Mouse (Mus musculus): ENCODE measurements around the gene Hsd17b2. TPM values are rescaled to one million over a fixed set of nuclear protein-coding genes. Genes with fewer than 3 reads are reported as not detected.
A peak's percentile ranks its signal among the peaks of the same experiment; 100 is the strongest.

Hsd17b2 gene
- polyA plus RNA-seq, 1 experiment from 2014 or later = not detected

- no peaks in the 10 kb centered on the region for H3K36me3 ChIP-seq (ENCODE audit: control insufficient read depth, insufficient read depth, low read length)
- no peaks in the 10 kb centered on the region for H3K27me3 ChIP-seq (ENCODE audit: control insufficient read depth, insufficient read depth, low read length)
- 60% methylated on average over 2 of the region's 2 CpGs for WGBS
- no peak overlapping the region for H3K4me3 ChIP-seq (replicated peaks; ENCODE audit: low read depth, low read length)
- H3K27ac ChIP-seq (replicated peaks; ENCODE audit: low read depth, low read length) = no peak overlapping the region
- H3K9me3 ChIP-seq (ENCODE audit: control insufficient read depth, low read length) = no peaks in the 10 kb centered on the region
- H3K9ac ChIP-seq (replicated peaks; ENCODE audit: low read length) = no peak overlapping the region
- no peak for ATAC-seq (ENCODE audit: low FRiP score, low TSS enrichment)
- no peak overlapping the region for H3K4me2 ChIP-seq (ENCODE audit: low read length)
- H3K4me1 ChIP-seq (ENCODE audit: control insufficient read depth, insufficient read depth, low read length) = no peaks in the 10 kb centered on the region
- peak; percentile 77 for DNase-seq
Observed at GRCm38 (mm10) chr8:117772126-117772525, 70.4 kb downstream of the Hsd17b2 start.

GRCm38 (mm10) chr8:117772597-117772996 lies 70.9 kb downstream of the Hsd17b2 start:
- Histone ChIP-seq H3K4me1 (ENCODE audit: control insufficient read depth, insufficient read depth, low read length) (no peaks in the 10 kb centered on the region), H3K27me3 (ENCODE audit: control insufficient read depth, insufficient read depth, low read length) (no peaks in the 10 kb centered on the region), H3K9me3 (ENCODE audit: control insufficient read depth, low read length) (no peaks in the 10 kb centered on the region), H3K9ac (replicated peaks; ENCODE audit: low read length) (no peak overlapping the region), H3K36me3 (ENCODE audit: control insufficient read depth, insufficient read depth, low read length) (no peaks in the 10 kb centered on the region), H3K27ac (replicated peaks; ENCODE audit: low read depth, low read length) (no peak overlapping the region), H3K4me2 (ENCODE audit: low read length) (no peak overlapping the region), H3K4me3 (replicated peaks; ENCODE audit: low read depth, low read length) (no peak overlapping the region)
- WGBS = 53% methylated on average over 2 of the region's 2 CpGs
- DNase-seq (peak; percentile 22), ATAC-seq (ENCODE audit: low FRiP score, low TSS enrichment) (no peak)

GRCm38 (mm10) chr8:117775626-117776025 lies 73.9 kb downstream of the Hsd17b2 start:
- Histone ChIP-seq H3K36me3 (ENCODE audit: control insufficient read depth, insufficient read depth, low read length) (no peaks in the 10 kb centered on the region), H3K4me2 (ENCODE audit: low read length) (no peak overlapping the region), H3K4me3 (replicated peaks; ENCODE audit: low read depth, low read length) (no peak overlapping the region), H3K9ac (replicated peaks; ENCODE audit: low read length) (no peak overlapping the region), H3K27ac (replicated peaks; ENCODE audit: low read depth, low read length) (no peak overlapping the region), H3K4me1 (ENCODE audit: control insufficient read depth, insufficient read depth, low read length) (no peaks in the 10 kb centered on the region), H3K27me3 (ENCODE audit: control insufficient read depth, insufficient read depth, low read length) (no peaks in the 10 kb centered on the region), H3K9me3 (ENCODE audit: control insufficient read depth, low read length) (no peaks in the 10 kb centered on the region)
- DNase-seq = no peak
- ATAC-seq (ENCODE audit: low FRiP score, low TSS enrichment) = no peak
- 42% methylated on average over 10 of the region's 10 CpGs for WGBS

GRCm38 (mm10) chr8:117776075-117776474 lies 74.4 kb downstream of the Hsd17b2 start:
- Histone ChIP-seq H3K9ac (replicated peaks; ENCODE audit: low read length) (no peak overlapping the region), H3K36me3 (ENCODE audit: control insufficient read depth, insufficient read depth, low read length) (no peaks in the 10 kb centered on the region), H3K4me1 (ENCODE audit: control insufficient read depth, insufficient read depth, low read length) (no peaks in the 10 kb centered on the region), H3K27ac (replicated peaks; ENCODE audit: low read depth, low read length) (no peak overlapping the region), H3K4me3 (replicated peaks; ENCODE audit: low read depth, low read length) (no peak overlapping the region), H3K27me3 (ENCODE audit: control insufficient read depth, insufficient read depth, low read length) (no peaks in the 10 kb centered on the region), H3K9me3 (ENCODE audit: control insufficient read depth, low read length) (no peaks in the 10 kb centered on the region), H3K4me2 (ENCODE audit: low read length) (no peak overlapping the region)
- no peak for ATAC-seq (ENCODE audit: low FRiP score, low TSS enrichment)
- WGBS = 88% methylated on average over 10 of the region's 10 CpGs
- DNase-seq = no peak

- Histone ChIP-seq H3K9me3 (ENCODE audit: control insufficient read depth, low read length) (no peaks in the 10 kb centered on the region), H3K4me3 (replicated peaks; ENCODE audit: low read depth, low read length) (no peak overlapping the region), H3K4me2 (ENCODE audit: low read length) (no peak overlapping the region), H3K4me1 (ENCODE audit: control insufficient read depth, insufficient read depth, low read length) (no peaks in the 10 kb centered on the region), H3K36me3 (ENCODE audit: control insufficient read depth, insufficient read depth, low read length) (no peaks in the 10 kb centered on the region), H3K27ac (replicated peaks; ENCODE audit: low read depth, low read length) (no peak overlapping the region), H3K9ac (replicated peaks; ENCODE audit: low read length) (no peak overlapping the region), H3K27me3 (ENCODE audit: control insufficient read depth, insufficient read depth, low read length) (no peaks in the 10 kb centered on the region)
- no peak for ATAC-seq (ENCODE audit: low FRiP score, low TSS enrichment)
- 76% methylated on average over 11 of the region's 11 CpGs for WGBS
- DNase-seq = no peak
Observed at GRCm38 (mm10) chr8:117778531-117779322, 77.0 kb downstream of the Hsd17b2 start.

- H3K4me1 ChIP-seq (ENCODE audit: control insufficient read depth, insufficient read depth, low read length) = no peaks in the 10 kb centered on the region
- H3K27me3 ChIP-seq (ENCODE audit: control insufficient read depth, insufficient read depth, low read length) = no peaks in the 10 kb centered on the region
- H3K9ac ChIP-seq (replicated peaks; ENCODE audit: low read length) = no peak overlapping the region
- no peak overlapping the region for H3K4me2 ChIP-seq (ENCODE audit: low read length)
- H3K4me3 ChIP-seq (replicated peaks; ENCODE audit: low read depth, low read length) = no peak overlapping the region
- DNase-seq (peak; percentile 9), ATAC-seq (ENCODE audit: low FRiP score, low TSS enrichment) (no peak)
- H3K36me3 ChIP-seq (ENCODE audit: control insufficient read depth, insufficient read depth, low read length) = no peaks in the 10 kb centered on the region
- no peaks in the 10 kb centered on the region for H3K9me3 ChIP-seq (ENCODE audit: control insufficient read depth, low read length)
- no peak overlapping the region for H3K27ac ChIP-seq (replicated peaks; ENCODE audit: low read depth, low read length)
- 84% methylated on average over 6 of the region's 6 CpGs for WGBS
Observed at GRCm38 (mm10) chr8:117779344-117779743, 77.6 kb downstream of the Hsd17b2 start.

GRCm38 (mm10) chr8:117781375-117782129 lies 79.8 kb downstream of the Hsd17b2 start:
- ATAC-seq (ENCODE audit: low FRiP score, low TSS enrichment) = no peak
- 63% methylated on average over 6 of the region's 6 CpGs for WGBS
- Histone ChIP-seq H3K9me3 (ENCODE audit: control insufficient read depth, low read length) (no peaks in the 10 kb centered on the region), H3K36me3 (ENCODE audit: control insufficient read depth, insufficient read depth, low read length) (no peaks in the 10 kb centered on the region), H3K4me2 (ENCODE audit: low read length) (no peak overlapping the region), H3K9ac (replicated peaks; ENCODE audit: low read length) (no peak overlapping the region), H3K27me3 (ENCODE audit: control insufficient read depth, insufficient read depth, low read length) (no peaks in the 10 kb centered on the region), H3K4me1 (ENCODE audit: control insufficient read depth, insufficient read depth, low read length) (no peaks in the 10 kb centered on the region), H3K4me3 (replicated peaks; ENCODE audit: low read depth, low read length) (no peak overlapping the region), H3K27ac (replicated peaks; ENCODE audit: low read depth, low read length) (no peak overlapping the region)
- DNase-seq = no peak

- DNase-seq (no peak), ATAC-seq (ENCODE audit: low FRiP score, low TSS enrichment) (no peak)
- no peak overlapping the region for H3K4me3 ChIP-seq (replicated peaks; ENCODE audit: low read depth, low read length)
- H3K4me1 ChIP-seq (ENCODE audit: control insufficient read depth, insufficient read depth, low read length) = no peaks in the 10 kb centered on the region
- no peak overlapping the region for H3K27ac ChIP-seq (replicated peaks; ENCODE audit: low read depth, low read length)
- H3K36me3 ChIP-seq (ENCODE audit: control insufficient read depth, insufficient read depth, low read length) = peaks cover 5% of the 10 kb centered on the region; the same call in 1 of the 2 replicates
- peaks cover 5% of the 10 kb centered on the region; the same call in 1 of the 2 replicates for H3K9me3 ChIP-seq (ENCODE audit: control insufficient read depth, low read length)
- no peak overlapping the region for H3K4me2 ChIP-seq (ENCODE audit: low read length)
- H3K27me3 ChIP-seq (ENCODE audit: control insufficient read depth, insufficient read depth, low read length) = no peaks in the 10 kb centered on the region
- no peak overlapping the region for H3K9ac ChIP-seq (replicated peaks; ENCODE audit: low read length)
- 92% methylated on average over 7 of the region's 7 CpGs for WGBS
Observed at GRCm38 (mm10) chr8:117783021-117783420, 81.3 kb downstream of the Hsd17b2 start.

All from midbrain, embryonic 14.5 days (tissue).